Mouse (Mus musculus) neural tube, embryonic 15.5 days (tissue): ENCODE data around the gene Gm9857. TPM values are rescaled to one million over a fixed set of nuclear protein-coding genes. Genes with fewer than 3 reads are reported as not detected.

ENCODE experiments used
- ATAC-seq: fragments of 200-750 bp; cut with Nextera tagmentation; 2 replicates; pipeline ENCODE4 v1.8.0; 2017; ENCODE audit warnings: mild to moderate bottlenecking, moderate TSS enrichment, moderate library complexity; ENCODE audit not compliant: low FRiP score
- H3K27ac ChIP-seq: fragments of 300-500 bp; sonication (generic); replicated peaks from 2 replicates; pipeline ENCODE4 v1.5.1; 2015; ENCODE audit warnings: mild to moderate bottlenecking, inconsistent platforms
- H3K27me3 ChIP-seq: fragments of 300-500 bp; sonication (generic); replicated peaks from 2 replicates; pipeline ENCODE4 v1.6.1; 2015; ENCODE audit warnings: inconsistent platforms
- H3K36me3 ChIP-seq: fragments of 300-500 bp; sonication (generic); 2 replicates; pipeline ENCODE4 v1.6.1; 2015; ENCODE audit warnings: inconsistent platforms
- H3K4me1 ChIP-seq: fragments of 300-500 bp; sonication (generic); 2 replicates; pipeline ENCODE4 v1.6.1; 2015; ENCODE audit warnings: inconsistent platforms
- H3K4me2 ChIP-seq: fragments of 300-500 bp; sonication (generic); 2 replicates; pipeline ENCODE4 v1.6.1; 2015; ENCODE audit warnings: inconsistent platforms, mild to moderate bottlenecking, moderate library complexity
- H3K4me3 ChIP-seq: fragments of 300-500 bp; sonication (generic); replicated peaks from 2 replicates; pipeline ENCODE4 v1.5.1; 2015; ENCODE audit warnings: mild to moderate bottlenecking, inconsistent platforms
- H3K9ac ChIP-seq: fragments of 300-500 bp; sonication (generic); replicated peaks from 2 replicates; pipeline ENCODE4 v1.6.1; 2015; ENCODE audit warnings: mild to moderate bottlenecking, inconsistent platforms
- H3K9me3 ChIP-seq: fragments of 300-500 bp; sonication (generic); replicated peaks from 2 replicates; pipeline ENCODE4 v1.6.1; 2016; ENCODE audit warnings: inconsistent platforms
- WGBS: fragments of 180-500 bp; shearing (Covaris S2); methylation state at CpG from one replicate; pipeline ENCODE4 v1.1.7; 2015; ENCODE audit warnings: mixed read lengths; 5-methylcytosine and 5-hydroxymethylcytosine counted together
- polyA plus RNA-seq: library from polyadenylated mRNA; unstranded; fragments of >200 nt; fragmentation: Nextera tagmentation; extraction: Ambion mirVana; gene quantifications from 2 replicates; pipeline ENCODE4 v1.2.1, GENCODE M21; 2015

Gene Gm9857
- polyA plus RNA-seq, 1 experiment from 2014 or later, result not detected

DNA sequence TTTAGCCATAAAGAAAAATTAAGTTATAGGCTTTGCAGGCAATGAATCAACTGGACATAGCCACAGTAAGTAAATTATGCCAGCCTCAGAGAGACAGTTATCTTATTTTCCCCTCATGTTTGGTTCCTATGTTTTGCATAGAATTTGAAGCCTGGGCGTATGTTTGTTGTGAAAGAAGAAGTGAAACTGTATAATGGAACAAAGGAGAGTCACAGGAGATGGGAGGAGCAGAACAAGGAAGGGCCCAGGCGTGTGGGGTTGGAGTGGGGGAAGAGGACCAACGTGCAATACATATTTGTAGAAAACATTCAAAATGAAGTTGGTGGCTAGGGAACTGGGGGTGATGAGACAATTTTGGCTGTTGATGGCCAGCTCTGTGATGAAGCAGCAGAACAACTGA, 40.1 kb downstream of the Gm9857 start:
- no peaks in the 10 kb centered on the region for H3K4me1 ChIP-seq
- WGBS, result 91% methylated on average over 3 of the region's 3 CpGs

DNA sequence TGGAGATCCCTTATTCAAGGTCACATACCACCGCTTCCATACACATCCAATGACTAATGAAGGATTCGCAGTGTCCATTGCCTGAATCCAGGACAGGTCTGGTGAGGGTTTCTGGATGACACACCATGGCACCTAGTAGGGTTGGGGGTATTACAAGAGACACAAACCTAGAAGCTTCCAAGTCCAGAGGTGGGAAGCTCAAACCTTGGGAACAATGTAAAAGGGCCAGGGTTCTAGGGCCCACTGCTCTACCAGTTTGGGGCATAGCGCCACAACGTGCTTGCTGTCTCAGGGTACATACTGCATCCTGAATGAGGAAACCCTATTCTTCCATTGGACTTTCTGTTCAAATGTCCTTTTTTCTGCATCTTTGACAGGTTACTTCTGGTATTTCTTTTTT, 41.6 kb downstream of the Gm9857 start:
- Histone ChIP-seq H3K27me3 (no peaks in the 10 kb centered on the region), H3K9me3 (no peaks in the 10 kb centered on the region), H3K36me3 (peaks cover 19% of the 10 kb centered on the region), H3K9ac (no peak overlapping the region), H3K4me2 (no peak overlapping the region), H3K4me3 (no peak overlapping the region), H3K4me1 (no peaks in the 10 kb centered on the region), H3K27ac (no peak overlapping the region)
- no peak for ATAC-seq
- 98% methylated on average over 4 of the region's 4 CpGs for WGBS

More for the DNA sequence above, 40.1 kb downstream of the Gm9857 start:
- Histone ChIP-seq H3K27ac (no peak overlapping the region), H3K9me3 (no peaks in the 10 kb centered on the region), H3K27me3 (no peaks in the 10 kb centered on the region), H3K36me3 (peaks cover 34% of the 10 kb centered on the region), H3K4me2 (no peak overlapping the region), H3K4me3 (no peak overlapping the region), H3K9ac (no peak overlapping the region)
- no peak for ATAC-seq

DNA sequence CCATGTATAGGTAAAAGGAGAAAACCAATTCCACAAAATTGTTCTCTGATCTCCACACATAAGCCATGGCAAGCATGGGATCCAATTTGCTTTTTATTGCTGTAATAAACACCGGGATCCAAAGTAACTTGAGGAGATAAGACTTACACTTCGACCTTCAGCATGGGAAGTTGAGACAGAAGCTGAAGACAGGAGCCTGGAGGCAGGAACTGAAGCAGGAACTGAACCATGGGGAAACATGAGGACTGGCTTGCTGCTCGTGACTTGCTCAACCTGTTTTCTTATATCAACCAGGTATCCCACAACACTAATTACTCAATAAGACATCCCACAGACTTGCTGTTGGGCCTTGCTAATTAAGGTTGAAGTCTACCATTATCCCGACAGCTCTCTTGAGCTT, 47.3 kb downstream of the Gm9857 start:
- H3K27me3 ChIP-seq, result no peaks in the 10 kb centered on the region
- H3K4me1 ChIP-seq, result no peaks in the 10 kb centered on the region
- ATAC-seq, result no peak
- no peak overlapping the region for H3K27ac ChIP-seq
- no peaks in the 10 kb centered on the region for H3K36me3 ChIP-seq
- H3K4me2 ChIP-seq, result no peak overlapping the region
- H3K9ac ChIP-seq, result no peak overlapping the region
- no peak overlapping the region for H3K4me3 ChIP-seq
- WGBS, result 66% methylated on average over 4 of the region's 4 CpGs
- H3K9me3 ChIP-seq, result no peaks in the 10 kb centered on the region

DNA sequence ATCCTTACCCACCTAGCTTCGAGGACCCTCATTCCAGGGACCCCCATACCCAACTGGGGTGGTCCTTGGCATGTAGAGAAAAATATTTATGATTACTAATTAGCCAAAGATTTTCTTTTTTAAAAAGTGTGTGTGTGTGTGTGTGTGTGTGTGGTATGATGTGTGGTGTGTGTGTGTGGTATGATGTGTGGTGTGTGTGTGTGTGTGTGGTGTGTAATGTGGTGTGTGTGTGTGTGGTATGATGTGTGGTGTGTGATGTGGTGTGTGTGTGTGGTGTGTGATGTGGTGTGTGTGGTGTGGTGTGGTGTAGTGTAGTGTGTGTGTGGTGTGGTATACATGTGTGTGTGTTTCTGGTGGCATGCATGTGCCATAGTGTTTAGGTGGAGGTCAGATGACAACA, 48.2 kb downstream of the Gm9857 start:
- 90% methylated on average over 1 of the region's 1 CpGs for WGBS
- Histone ChIP-seq H3K9ac (no peak overlapping the region), H3K9me3 (no peaks in the 10 kb centered on the region), H3K36me3 (no peaks in the 10 kb centered on the region), H3K27ac (no peak overlapping the region), H3K4me1 (no peaks in the 10 kb centered on the region), H3K4me2 (no peak overlapping the region), H3K4me3 (no peak overlapping the region), H3K27me3 (no peaks in the 10 kb centered on the region)
- ATAC-seq, result no peak

Other genes with a start within 250 kb of the Gm9857 start
- gene Gpsm2, start 218.1 kb downstream of the Gm9857 start, polyA plus RNA-seq, result 17.5 and 23.6 TPM in 2 replicates
- 0.10 TPM in 1 of 2 replicates, not detected in the other for gene Aknad1, start 200.8 kb downstream of the Gm9857 start, polyA plus RNA-seq
- gene Stxbp3, start 99.9 kb downstream of the Gm9857 start, polyA plus RNA-seq, result 14.0 and 16.7 TPM in 2 replicates
- gene Fndc7, start 50.4 kb downstream of the Gm9857 start, polyA plus RNA-seq, result 0.04 and 0.38 TPM in 2 replicates
- 50.4 and 55.3 TPM in 2 replicates for gene Prpf38b, start 28.7 kb downstream of the Gm9857 start, polyA plus RNA-seq
- 2.3 and 2.9 TPM in 2 replicates for gene Henmt1, start 572 bp downstream of the Gm9857 start, polyA plus RNA-seq
- gene Fam102b, start 87.2 kb upstream of the Gm9857 start, polyA plus RNA-seq, result 14.8 and 22.2 TPM in 2 replicates
- gene Slc25a54, start 140.0 kb upstream of the Gm9857 start, polyA plus RNA-seq, result not detected in 2 replicates
- gene Slc25a24, start 182.7 kb upstream of the Gm9857 start, polyA plus RNA-seq, result 4.4 and 9.8 TPM in 2 replicates